29 mouse cellular contexts compared by ENCODE assay signal in the genomic region with DNA sequence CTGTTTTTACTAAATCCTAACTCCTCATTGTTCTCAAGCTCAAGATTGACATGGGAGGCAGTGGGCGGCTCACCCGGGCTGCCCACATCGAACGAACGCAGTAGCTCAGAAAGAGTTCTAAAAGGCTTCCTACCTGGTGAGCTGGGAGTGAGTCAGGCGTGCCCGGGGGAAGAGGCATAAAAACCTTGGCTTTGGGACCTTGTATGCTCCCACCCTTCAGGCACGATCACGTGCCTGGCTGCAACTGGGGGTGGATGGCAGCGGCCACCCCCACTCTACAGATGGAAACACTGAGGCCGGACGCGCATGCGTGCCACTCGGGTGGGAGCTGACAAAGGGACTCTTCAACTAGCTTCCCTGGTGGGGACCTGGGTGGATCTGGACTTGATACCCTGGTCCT. TPM values are rescaled to one million over a fixed set of nuclear protein-coding genes. Genes with fewer than 3 reads are reported as not detected.
DNase-seq lines count a peak whose midpoint lies in the region; ATAC-seq and TF ChIP-seq lines count a peak whose summit lies in the region.
"Had no signal": no experiment of that assay in that cellular context is flagged by ENCODE, and none has a peak within 500 bp of the region (broad histone marks: within the 10 kb centered on the region; RNA-seq: fewer than 3 reads in every experiment).

No protein-coding gene starts in this region.

- peak; percentile 55 for DNase-seq in cerebellum, adult 11-12 months
- DNase-seq in cerebellum, adult 9-10 months: no peak
- no peak for DNase-seq in hindbrain, postnatal 0 days (ENCODE audit: low spot score)
- DNase-seq in midbrain, embryonic 11.5 days (ENCODE audit: low spot score, missing footprints): peak; percentile 77
- DNase-seq in midbrain, postnatal 0 days (ENCODE audit: low spot score): no peak
- DNase-seq: adrenal gland, postnatal 10 days; cerebellum, postnatal 36 days; gastrocnemius, postnatal 25 days; heart, adult 18-20 months; heart, postnatal 36 days; kidney, adult 9 months; kidney, postnatal 14 days; lung, embryonic 14.5 days; lung, postnatal 36 days; midbrain, embryonic 14.5 days had no signal

- no peaks in the 10 kb centered on the region for H3K9me3 ChIP-seq in hindbrain, postnatal 0 days (ENCODE audit: low read length)
- H3K9me3 ChIP-seq in hindbrain, embryonic 13.5 days: no peaks in the 10 kb centered on the region
- no peaks in the 10 kb centered on the region for H3K9me3 ChIP-seq in midbrain, embryonic 11.5 days (ENCODE audit: control insufficient read depth, low read length)
- no peaks in the 10 kb centered on the region for H3K9me3 ChIP-seq in midbrain, postnatal 0 days (ENCODE audit: low read length)
- H3K9me3 ChIP-seq in heart, embryonic 11.5 days (replicated peaks; ENCODE audit: control insufficient read depth, low read length): no peaks in the 10 kb centered on the region
- H3K9me3 ChIP-seq: embryonic facial prominence, embryonic 15.5 days; heart, embryonic 15.5 days; limb, embryonic 15.5 days; megakaryocyte, embryonic 14.5 days; neural tube, embryonic 13.5 days had no signal

- no peak overlapping the region for H3K4me3 ChIP-seq in hindbrain, postnatal 0 days (ENCODE audit: low read length)
- no peak overlapping the region for H3K4me3 ChIP-seq in hindbrain, embryonic 13.5 days
- no peak overlapping the region for H3K4me3 ChIP-seq in midbrain, embryonic 11.5 days (ENCODE audit: low read depth, low read length)
- H3K4me3 ChIP-seq in midbrain, postnatal 0 days (ENCODE audit: low read depth, low read length): no peak overlapping the region
- peak overlapping the region; percentile 61 for H3K4me3 ChIP-seq in cortical plate, adult 2 months (ENCODE audit: insufficient read depth, low read length)
- H3K4me3 ChIP-seq in heart, embryonic 11.5 days (ENCODE audit: low read depth, low read length): no peak overlapping the region
- H3K4me3 ChIP-seq: embryonic facial prominence, embryonic 15.5 days; heart, embryonic 15.5 days; limb, embryonic 15.5 days; megakaryocyte, embryonic 14.5 days had no signal

- H3K9ac ChIP-seq in hindbrain, postnatal 0 days (replicated peaks; ENCODE audit: low read length): no peak overlapping the region
- H3K9ac ChIP-seq in hindbrain, embryonic 13.5 days: no peak overlapping the region
- H3K9ac ChIP-seq in midbrain, embryonic 11.5 days (ENCODE audit: low read length): no peak overlapping the region
- no peak overlapping the region for H3K9ac ChIP-seq in midbrain, postnatal 0 days (replicated peaks; ENCODE audit: low read length, poor library complexity, severe bottlenecking)
- H3K9ac ChIP-seq in heart, embryonic 11.5 days (ENCODE audit: low read depth, low read length): no peak overlapping the region
- H3K9ac ChIP-seq: embryonic facial prominence, embryonic 15.5 days; heart, embryonic 15.5 days; limb, embryonic 15.5 days; liver, embryonic 14.5 days; lung, embryonic 14.5 days; neural tube, embryonic 13.5 days had no signal

- H3K4me2 ChIP-seq in hindbrain, postnatal 0 days (ENCODE audit: low read depth, low read length): peak overlapping the region; percentile 78
- H3K4me2 ChIP-seq in hindbrain, embryonic 13.5 days: no peak overlapping the region
- H3K4me2 ChIP-seq in midbrain, embryonic 11.5 days: no peak overlapping the region
- H3K4me2 ChIP-seq in midbrain, postnatal 0 days (ENCODE audit: low read depth, low read length, poor library complexity, severe bottlenecking): no peak overlapping the region
- no peak overlapping the region for H3K4me2 ChIP-seq in heart, embryonic 11.5 days
- H3K4me2 ChIP-seq: embryonic facial prominence, embryonic 15.5 days; heart, embryonic 15.5 days; limb, embryonic 15.5 days; lung, embryonic 14.5 days had no signal

- H3K36me3 ChIP-seq in hindbrain, postnatal 0 days (ENCODE audit: insufficient read depth, low read length): no peaks in the 10 kb centered on the region
- no peaks in the 10 kb centered on the region for H3K36me3 ChIP-seq in hindbrain, embryonic 13.5 days
- no peaks in the 10 kb centered on the region for H3K36me3 ChIP-seq in midbrain, embryonic 11.5 days (ENCODE audit: control insufficient read depth, insufficient read depth, low read length)
- H3K36me3 ChIP-seq in midbrain, postnatal 0 days (ENCODE audit: insufficient read depth, low read length): no peaks in the 10 kb centered on the region
- no peaks in the 10 kb centered on the region for H3K36me3 ChIP-seq in heart, embryonic 11.5 days (ENCODE audit: control insufficient read depth, insufficient read depth, low read length)
- H3K36me3 ChIP-seq: embryonic facial prominence, embryonic 15.5 days; heart, embryonic 15.5 days; limb, embryonic 15.5 days; neural tube, embryonic 13.5 days had no signal

- ATAC-seq in hindbrain, postnatal 0 days: no peak
- no peak for ATAC-seq in hindbrain, embryonic 13.5 days (ENCODE audit: low FRiP score)
- no peak for ATAC-seq in midbrain, embryonic 11.5 days (ENCODE audit: low FRiP score)
- no peak for ATAC-seq in midbrain, postnatal 0 days (ENCODE audit: low FRiP score)
- ATAC-seq in heart, embryonic 11.5 days (replicated peaks; ENCODE audit: insufficient number of reproducible peaks, low FRiP score, low TSS enrichment): no peak
- ATAC-seq: forebrain, embryonic 14.5 days; hindbrain, embryonic 16.5 days; intestine, embryonic 16.5 days had no signal

- H3K27me3 ChIP-seq in hindbrain, postnatal 0 days (ENCODE audit: insufficient read depth, low read length): no peaks in the 10 kb centered on the region
- H3K27me3 ChIP-seq in hindbrain, embryonic 13.5 days: peaks cover 65% of the 10 kb centered on the region
- peaks cover 33% of the 10 kb centered on the region for H3K27me3 ChIP-seq in midbrain, embryonic 11.5 days (ENCODE audit: control insufficient read depth, insufficient read depth, low read length)
- H3K27me3 ChIP-seq in midbrain, postnatal 0 days (ENCODE audit: insufficient read depth, low read length): peaks cover 7% of the 10 kb centered on the region; the same call in 1 of the 2 replicates
- H3K27me3 ChIP-seq in heart, embryonic 11.5 days (ENCODE audit: control insufficient read depth, insufficient read depth, low read length): peaks cover 62% of the 10 kb centered on the region

- no peak for TF ChIP-seq CTCF in hindbrain, postnatal 0 days (IDR thresholded peaks at IDR 0.05; ENCODE audit: low read depth)
- TF ChIP-seq CTCF in midbrain, postnatal 0 days (IDR thresholded peaks at IDR 0.05): no peak
- TF ChIP-seq CTCF in cortical plate, adult 2 months (IDR thresholded peaks at IDR 0.05; ENCODE audit: extremely low read depth, insufficient read depth, low read length): no peak

- no peak overlapping the region for H3K27ac ChIP-seq in hindbrain, postnatal 0 days
- H3K27ac ChIP-seq in hindbrain, embryonic 13.5 days: no peak overlapping the region
- H3K27ac ChIP-seq in midbrain, embryonic 11.5 days (ENCODE audit: low read depth, low read length): no peak overlapping the region
- no peak overlapping the region for H3K27ac ChIP-seq in midbrain, postnatal 0 days (ENCODE audit: low read depth, low read length)
- no peak overlapping the region for H3K27ac ChIP-seq in cortical plate, adult 2 months (ENCODE audit: insufficient read depth, low read length)
- H3K27ac ChIP-seq in heart, embryonic 11.5 days (ENCODE audit: low read depth, low read length): no peak overlapping the region
- H3K27ac ChIP-seq: embryonic facial prominence, embryonic 15.5 days; heart, embryonic 15.5 days; limb, embryonic 15.5 days; liver, embryonic 14.5 days; neural tube, embryonic 13.5 days had no signal

- no peaks in the 10 kb centered on the region; the same call in 1 of the 2 replicates for H3K4me1 ChIP-seq in hindbrain, postnatal 0 days (ENCODE audit: insufficient read depth, low read length)
- H3K4me1 ChIP-seq in hindbrain, embryonic 13.5 days (replicated peaks): peaks cover 18% of the 10 kb centered on the region
- H3K4me1 ChIP-seq in midbrain, embryonic 11.5 days (ENCODE audit: control insufficient read depth, insufficient read depth, low read length): peaks cover 8% of the 10 kb centered on the region
- no peaks in the 10 kb centered on the region for H3K4me1 ChIP-seq in midbrain, postnatal 0 days (ENCODE audit: insufficient read depth, low read length)
- no peaks in the 10 kb centered on the region for H3K4me1 ChIP-seq in cortical plate, adult 2 months (ENCODE audit: control insufficient read depth, insufficient read depth, low read length)
- peaks cover 19% of the 10 kb centered on the region for H3K4me1 ChIP-seq in heart, embryonic 11.5 days (ENCODE audit: control insufficient read depth, insufficient read depth, low read length)

- 80% methylated on average over 15 of the region's 15 CpGs for WGBS in hindbrain, postnatal 0 days
- WGBS in hindbrain, embryonic 13.5 days: 83% methylated on average over 15 of the region's 15 CpGs
- 81% methylated on average over 15 of the region's 15 CpGs for WGBS in midbrain, embryonic 11.5 days
- 84% methylated on average over 15 of the region's 15 CpGs for WGBS in midbrain, postnatal 0 days
- 79% methylated on average over 15 of the region's 15 CpGs for WGBS in heart, embryonic 11.5 days (ENCODE audit: insufficient replicate concordance)

- TF ChIP-seq POLR2A in cortical plate, adult 2 months (IDR thresholded peaks at IDR 0.05; ENCODE audit: extremely low read depth, insufficient read depth, low read length): no peak

RNA-seq across cellular contexts. Expression of gene Lingo3, which starts 1.5 kb away (rescaled TPM):
- 66.9 and 70.3 TPM in 2 replicates for total RNA-seq in hindbrain, postnatal 0 days (2014; rRNA removed)
- polyA plus RNA-seq in hindbrain, postnatal 0 days (2015; fragmentation: Nextera tagmentation; extraction: Ambion mirVana): 26.6 and 28.0 TPM in 2 replicates
- polyA plus RNA-seq in hindbrain, embryonic 13.5 days (2015; fragmentation: Nextera tagmentation; extraction: Ambion mirVana): 3.4 and 3.5 TPM in 2 replicates
- polyA plus RNA-seq in midbrain, embryonic 11.5 days (2014; fragmentation: Nextera tagmentation; extraction: Ambion mirVana): 0.23 and 0.55 TPM in 2 replicates
- total RNA-seq in midbrain, postnatal 0 days (2014; rRNA removed): 39.3 and 61.0 TPM in 2 replicates
- polyA plus RNA-seq in midbrain, postnatal 0 days (2015; fragmentation: Nextera tagmentation; extraction: Ambion mirVana): 24.4 and 26.8 TPM in 2 replicates
- polyA plus RNA-seq in cortical plate, adult 2 months (2012; rRNA removed): 24.8 and 29.4 TPM in 2 replicates
- 0.14 TPM in 1 of 2 replicates, not detected in the other for polyA plus RNA-seq in heart, embryonic 11.5 days (2014; fragmentation: Nextera tagmentation; extraction: Ambion mirVana)
- polyA plus RNA-seq: urinary bladder, adult 2 months had no signal

RNA-seq across cellular contexts. Expression of gene Lsm7, which starts 12.7 kb away (rescaled TPM):
- 165 and 189 TPM in 2 replicates for total RNA-seq in hindbrain, postnatal 0 days (2014; rRNA removed)
- polyA plus RNA-seq in hindbrain, postnatal 0 days (2015; fragmentation: Nextera tagmentation; extraction: Ambion mirVana): 279 and 295 TPM in 2 replicates
- 210 and 237 TPM in 2 replicates for polyA plus RNA-seq in hindbrain, embryonic 13.5 days (2015; fragmentation: Nextera tagmentation; extraction: Ambion mirVana)
- 248 and 290 TPM in 2 replicates for polyA plus RNA-seq in midbrain, embryonic 11.5 days (2014; fragmentation: Nextera tagmentation; extraction: Ambion mirVana)
- 136 and 249 TPM in 2 replicates for total RNA-seq in midbrain, postnatal 0 days (2014; rRNA removed)
- 292 and 299 TPM in 2 replicates for polyA plus RNA-seq in midbrain, postnatal 0 days (2015; fragmentation: Nextera tagmentation; extraction: Ambion mirVana)
- 223 and 238 TPM in 2 replicates for polyA plus RNA-seq in cortical plate, adult 2 months (2012; rRNA removed)
- polyA plus RNA-seq in heart, embryonic 11.5 days (2014; fragmentation: Nextera tagmentation; extraction: Ambion mirVana): 201 and 218 TPM in 2 replicates

RNA-seq across cellular contexts. Expression of gene Sppl2b, which starts 12.7 kb away (rescaled TPM):
- total RNA-seq in hindbrain, postnatal 0 days (2014; rRNA removed): 161 and 174 TPM in 2 replicates
- 76.0 and 76.2 TPM in 2 replicates for polyA plus RNA-seq in hindbrain, postnatal 0 days (2015; fragmentation: Nextera tagmentation; extraction: Ambion mirVana)
- polyA plus RNA-seq in hindbrain, embryonic 13.5 days (2015; fragmentation: Nextera tagmentation; extraction: Ambion mirVana): 63.6 and 68.8 TPM in 2 replicates
- 19.7 and 24.0 TPM in 2 replicates for polyA plus RNA-seq in midbrain, embryonic 11.5 days (2014; fragmentation: Nextera tagmentation; extraction: Ambion mirVana)
- 116 and 132 TPM in 2 replicates for total RNA-seq in midbrain, postnatal 0 days (2014; rRNA removed)
- polyA plus RNA-seq in midbrain, postnatal 0 days (2015; fragmentation: Nextera tagmentation; extraction: Ambion mirVana): 78.6 and 86.2 TPM in 2 replicates
- polyA plus RNA-seq in cortical plate, adult 2 months (2012; rRNA removed): 94.2 and 96.5 TPM in 2 replicates
- polyA plus RNA-seq in heart, embryonic 11.5 days (2014; fragmentation: Nextera tagmentation; extraction: Ambion mirVana): 22.9 and 26.3 TPM in 2 replicates

RNA-seq across cellular contexts. Expression of gene Oaz1, which starts 15.9 kb away (rescaled TPM):
- total RNA-seq in hindbrain, postnatal 0 days (2014; rRNA removed): 1,128 and 1,180 TPM in 2 replicates
- polyA plus RNA-seq in hindbrain, postnatal 0 days (2015; fragmentation: Nextera tagmentation; extraction: Ambion mirVana): 1,097 and 1,185 TPM in 2 replicates
- 1,227 and 1,240 TPM in 2 replicates for polyA plus RNA-seq in hindbrain, embryonic 13.5 days (2015; fragmentation: Nextera tagmentation; extraction: Ambion mirVana)
- polyA plus RNA-seq in midbrain, embryonic 11.5 days (2014; fragmentation: Nextera tagmentation; extraction: Ambion mirVana): 1,723 and 1,824 TPM in 2 replicates
- total RNA-seq in midbrain, postnatal 0 days (2014; rRNA removed): 863 and 928 TPM in 2 replicates
- polyA plus RNA-seq in midbrain, postnatal 0 days (2015; fragmentation: Nextera tagmentation; extraction: Ambion mirVana): 1,039 and 1,193 TPM in 2 replicates
- polyA plus RNA-seq in cortical plate, adult 2 months (2012; rRNA removed): 643 and 729 TPM in 2 replicates
- 1,894 and 1,935 TPM in 2 replicates for polyA plus RNA-seq in heart, embryonic 11.5 days (2014; fragmentation: Nextera tagmentation; extraction: Ambion mirVana)

RNA-seq across cellular contexts. Expression of gene Jsrp1, which starts 29.0 kb away (rescaled TPM):
- 0.22 TPM in 1 of 2 replicates, not detected in the other for total RNA-seq in hindbrain, postnatal 0 days (2014; rRNA removed)
- 1.4 and 1.6 TPM in 2 replicates for polyA plus RNA-seq in hindbrain, postnatal 0 days (2015; fragmentation: Nextera tagmentation; extraction: Ambion mirVana)
- 0.56 and 0.95 TPM in 2 replicates for polyA plus RNA-seq in hindbrain, embryonic 13.5 days (2015; fragmentation: Nextera tagmentation; extraction: Ambion mirVana)
- polyA plus RNA-seq in midbrain, embryonic 11.5 days (2014; fragmentation: Nextera tagmentation; extraction: Ambion mirVana): 0.38 and 0.80 TPM in 2 replicates
- not detected in 2 replicates for total RNA-seq in midbrain, postnatal 0 days (2014; rRNA removed)
- 0.83 and 1.1 TPM in 2 replicates for polyA plus RNA-seq in midbrain, postnatal 0 days (2015; fragmentation: Nextera tagmentation; extraction: Ambion mirVana)
- 4.7 and 5.0 TPM in 2 replicates for polyA plus RNA-seq in cortical plate, adult 2 months (2012; rRNA removed)
- polyA plus RNA-seq in heart, embryonic 11.5 days (2014; fragmentation: Nextera tagmentation; extraction: Ambion mirVana): 8.0 and 10.0 TPM in 2 replicates
- polyA plus RNA-seq: liver, embryonic 14.5 days; spleen, adult 2 months had no signal

Comparison
In these comparisons a context has a peak if more than half of its experiments do, and no peak if none do; other contexts are left out.
1. DNase-seq: peak in cerebellum, adult 11-12 months (single experiment) and midbrain, embryonic 11.5 days (single experiment); none in cerebellum, adult 9-10 months (single experiment), hindbrain, postnatal 0 days (single experiment) and midbrain, postnatal 0 days (single experiment).